7 mouse cellular contexts compared by ENCODE assay signal in genomic region chr16:55820161-55820915, GRCm38 (mm10). TPM values are rescaled to one million over a fixed set of nuclear protein-coding genes. Genes with fewer than 3 reads are reported as not detected.
DNase-seq lines count a peak whose midpoint lies in the region; TF ChIP-seq lines count a peak whose summit lies in the region.

No protein-coding gene starts in this region.

- no peak for TF ChIP-seq POLR2A in myocyte (IDR thresholded peaks at IDR 0.05; ENCODE audit: insufficient read length, low read depth)

- peaks cover 70% of the 10 kb centered on the region for H3K79me2 ChIP-seq in myocyte (ENCODE audit: control insufficient read depth, insufficient read depth)

- no peaks in the 10 kb centered on the region for H3K9me3 ChIP-seq in heart, embryonic 10.5 days

- H3K36me3 ChIP-seq in heart, embryonic 10.5 days: peaks cover 32% of the 10 kb centered on the region
- H3K36me3 ChIP-seq in myocyte (ENCODE audit: control insufficient read depth, insufficient read depth): peaks cover 45% of the 10 kb centered on the region

- no peak overlapping the region for H3ac ChIP-seq in myocyte (ENCODE audit: control insufficient read depth, insufficient read length)

- peaks cover 26% of the 10 kb centered on the region for H3K4me1 ChIP-seq in heart, embryonic 10.5 days

- 57% methylated on average over 13 of the region's 13 CpGs for WGBS in heart, embryonic 10.5 days

- peak overlapping the region; percentile 23; the same call in 1 of the 2 replicates for H3K27ac ChIP-seq in heart, embryonic 10.5 days

- H3K4me3 ChIP-seq in heart, embryonic 10.5 days: peak overlapping the region; percentile 92
- H3K4me3 ChIP-seq in myocyte: peak overlapping the region; percentile 92

- peak; percentile 87 for DNase-seq in CD4-positive helper T cell, adult 2 months (ENCODE audit: low read depth, low spot score)
- peak; percentile 70 for DNase-seq in Muller cell, postnatal 12 days (ENCODE audit: inconsistent ontology term)
- no peak for DNase-seq in heart, embryonic 10.5 days (ENCODE audit: low spot score)
- DNase-seq in kidney, postnatal 36 days: peak; percentile 26 to 45
- no peak for DNase-seq in layer of hippocampus, adult 9-11 months
- no peak for DNase-seq in urinary bladder, adult 18-20 months (ENCODE audit: low spot score in 2 of 2)

- peak overlapping the region; percentile 73 for H3K4me2 ChIP-seq in myocyte (ENCODE audit: low read depth)

- no peaks in the 10 kb centered on the region for H3K27me3 ChIP-seq in heart, embryonic 10.5 days (ENCODE audit: insufficient read depth, poor library complexity, severe bottlenecking)
- H3K27me3 ChIP-seq in myocyte (ENCODE audit: control insufficient read depth, insufficient read depth, insufficient read length): no peaks in the 10 kb centered on the region

TF ChIP-seq in myocyte, 11 proteins besides CTCF, POLR2A, EP300 and RAD21:
- TF ChIP-seq TCF12 (IDR thresholded peaks at IDR 0.05; ENCODE audit: insufficient read depth, poor library complexity, severe bottlenecking) (no peak), POLR2AphosphoS2 (IDR thresholded peaks at IDR 0.05; ENCODE audit: insufficient read length, low read depth) (no peak), TCF3 (IDR thresholded peaks at IDR 0.05; ENCODE audit: insufficient read length, low read depth) (no peak), MYOD1 (IDR thresholded peaks at IDR 0.05; ENCODE audit: control insufficient read depth in 1 of 3, insufficient read length in 2 of 3, low read depth in 2 of 3) (no peak), CEBPB (IDR thresholded peaks at IDR 0.05; ENCODE audit: insufficient read depth, poor library complexity, severe bottlenecking) (no peak), E2F4 (IDR thresholded peaks at IDR 0.05; ENCODE audit: insufficient read depth) (no peak), SRF (IDR thresholded peaks at IDR 0.05; ENCODE audit: control insufficient read depth, insufficient read length, low read depth) (no peak), MAX (IDR thresholded peaks at IDR 0.05; ENCODE audit: low read depth) (no peak), MYOG (IDR thresholded peaks at IDR 0.05; ENCODE audit: control insufficient read depth in 1 of 3, insufficient read depth in 1 of 3, insufficient read length in 2 of 3, low read depth in 2 of 3) (no peak), REST (IDR thresholded peaks at IDR 0.05; ENCODE audit: insufficient read depth, insufficient read length) (no peak), USF1 (IDR thresholded peaks at IDR 0.05; ENCODE audit: low read depth) (no peak)

RNA-seq across cellular contexts. Expression of gene Nfkbiz, which starts 18.4 kb away (rescaled TPM):
- polyA plus RNA-seq in heart, embryonic 10.5 days (2016; fragmentation: Nextera tagmentation; extraction: Ambion mirVana): 1.7 and 3.1 TPM in 2 replicates
- 2.6 TPM for polyA plus RNA-seq in myocyte (2012; fragmentation: generic; extraction: Trizol)

Comparison
In these comparisons a context has a peak if more than half of its experiments do, and no peak if none do; other contexts are left out.
1. DNase-seq: peak in CD4-positive helper T cell, adult 2 months (single experiment), Muller cell, postnatal 12 days (single experiment) and kidney, postnatal 36 days (2 of 2); none in heart, embryonic 10.5 days (single experiment), layer of hippocampus, adult 9-11 months (single experiment) and urinary bladder, adult 18-20 months (0 of 2).